Mouse (Mus musculus) embryonic facial prominence, embryonic 10.5 days (tissue): ENCODE data around the gene Mlycd. TPM values are rescaled to one million over a fixed set of nuclear protein-coding genes. Genes with fewer than 3 reads are reported as not detected.

Experiments used
- DNase-seq: peaks from one replicate; pipeline ENCODE4 v3.0.0-alpha.2; 2017; ENCODE audit warnings: low spot score
- H3K27ac ChIP-seq: fragments of 300-500 bp; sonication (generic); replicated peaks from 2 replicates; pipeline ENCODE4 v1.5.1; 2016; ENCODE audit warnings: mild to moderate bottlenecking
- H3K27me3 ChIP-seq: fragments of 300-500 bp; sonication (generic); replicated peaks from 2 replicates; pipeline ENCODE4 v1.6.1; 2016; ENCODE audit warnings: low read depth, mild to moderate bottlenecking; ENCODE audit not compliant: poor library complexity, severe bottlenecking
- H3K36me3 ChIP-seq: fragments of 300-500 bp; sonication (generic); replicated peaks from 2 replicates; pipeline ENCODE4 v1.6.1; 2016; ENCODE audit warnings: mild to moderate bottlenecking, moderate library complexity
- H3K4me1 ChIP-seq: fragments of 300-500 bp; sonication (generic); 2 replicates; pipeline ENCODE4 v1.6.1; 2016
- H3K4me3 ChIP-seq: fragments of 300-500 bp; sonication (generic); 2 replicates; pipeline ENCODE4 v1.5.1; 2016; ENCODE audit warnings: mild to moderate bottlenecking, moderate library complexity
- H3K9me3 ChIP-seq: fragments of 300-500 bp; sonication (generic); 2 replicates; pipeline ENCODE4 v1.6.1; 2016; ENCODE audit warnings: mild to moderate bottlenecking
- WGBS: fragments of 180-500 bp; shearing (Covaris S2); methylation state at CpG from one replicate; pipeline ENCODE4 v1.1.7; 2016; 5-methylcytosine and 5-hydroxymethylcytosine counted together
- polyA plus RNA-seq: library from polyadenylated mRNA; unstranded; fragments of >200 nt; fragmentation: Nextera tagmentation; extraction: Ambion mirVana; gene quantifications from 2 replicates; pipeline ENCODE4 v1.2.1, GENCODE M21; 2016

Gene Mlycd
- polyA plus RNA-seq, 1 experiment from 2014 or later: 7.6 TPM

GRCm38 (mm10) chr8:119380619-119381018 lies 14.1 kb upstream of the Mlycd start:
- Histone ChIP-seq H3K4me3 (no peak overlapping the region), H3K27me3 (0 out of 2 replicates have a peak, but pooled peaks cover 3% of the 10 kb centered on the region), H3K36me3 (no peaks in the 10 kb centered on the region), H3K27ac (no peak overlapping the region), H3K9me3 (no peaks in the 10 kb centered on the region), H3K4me1 (no peaks in the 10 kb centered on the region)
- 36% methylated on average over 4 of the region's 4 CpGs for WGBS
- peak; percentile 41 for DNase-seq

- peak; percentile 61 for DNase-seq
- Histone ChIP-seq H3K4me3 (no peak overlapping the region), H3K9me3 (no peaks in the 10 kb centered on the region), H3K27ac (no peak overlapping the region), H3K36me3 (no peaks in the 10 kb centered on the region), H3K4me1 (no peaks in the 10 kb centered on the region), H3K27me3 (0 out of 2 replicates have a peak, but pooled peaks cover 3% of the 10 kb centered on the region)
- 28% methylated on average over 10 of the region's 10 CpGs for WGBS
Measured at GRCm38 (mm10) chr8:119384478-119384877, 10.2 kb upstream of the Mlycd start.

- Histone ChIP-seq H3K4me1 (no peaks in the 10 kb centered on the region), H3K36me3 (no peaks in the 10 kb centered on the region), H3K9me3 (no peaks in the 10 kb centered on the region), H3K27ac (no peak overlapping the region), H3K27me3 (0 out of 2 replicates have a peak, but pooled peaks cover 3% of the 10 kb centered on the region), H3K4me3 (no peak overlapping the region)
- DNase-seq: no peak
- 81% methylated on average over 6 of the region's 6 CpGs for WGBS
Measured at GRCm38 (mm10) chr8:119385854-119386253, 8.8 kb upstream of the Mlycd start.

- no peaks in the 10 kb centered on the region for H3K9me3 ChIP-seq
- DNase-seq: no peak
- WGBS: 79% methylated on average over 6 of the region's 6 CpGs
- no peak overlapping the region for H3K4me3 ChIP-seq
- no peaks in the 10 kb centered on the region for H3K4me1 ChIP-seq
- H3K36me3 ChIP-seq: no peaks in the 10 kb centered on the region
- H3K27ac ChIP-seq: no peak overlapping the region
- 0 out of 2 replicates have a peak, but pooled peaks cover 3% of the 10 kb centered on the region for H3K27me3 ChIP-seq
Measured at GRCm38 (mm10) chr8:119386988-119387387, 7.7 kb upstream of the Mlycd start.

- DNase-seq: no peak
- Histone ChIP-seq H3K27ac (peak overlapping the region; percentile 84), H3K4me1 (peaks cover 23% of the 10 kb centered on the region), H3K36me3 (0 out of 2 replicates have a peak, but pooled peaks cover 4% of the 10 kb centered on the region), H3K9me3 (no peaks in the 10 kb centered on the region), H3K4me3 (peak overlapping the region; percentile 86), H3K27me3 (peaks cover 17% of the 10 kb centered on the region)
- WGBS: 76% methylated on average over 9 of the region's 9 CpGs
Measured at GRCm38 (mm10) chr8:119394097-119394496, 581 bp upstream of the Mlycd start.

- peaks cover 26% of the 10 kb centered on the region for H3K4me1 ChIP-seq
- DNase-seq: no peak
- WGBS: 6% methylated on average over 83 of the region's 83 CpGs
- peak overlapping the region; percentile 86 for H3K4me3 ChIP-seq
- no peaks in the 10 kb centered on the region for H3K9me3 ChIP-seq
- 0 out of 2 replicates have a peak, but pooled peaks cover 4% of the 10 kb centered on the region for H3K36me3 ChIP-seq
- H3K27ac ChIP-seq: peak overlapping the region; percentile 84
- peaks cover 21% of the 10 kb centered on the region for H3K27me3 ChIP-seq
Measured at GRCm38 (mm10) chr8:119395072-119395950, 633 bp downstream of the Mlycd start.

GRCm38 (mm10) chr8:119398558-119398957 lies 3.9 kb downstream of the Mlycd start:
- 85% methylated on average over 9 of the region's 9 CpGs for WGBS
- Histone ChIP-seq H3K4me1 (peaks cover 29% of the 10 kb centered on the region), H3K9me3 (no peaks in the 10 kb centered on the region), H3K27ac (no peak overlapping the region), H3K36me3 (peaks cover 4% of the 10 kb centered on the region; the same call in 1 of the 2 replicates), H3K27me3 (peaks cover 21% of the 10 kb centered on the region), H3K4me3 (no peak overlapping the region)
- no peak for DNase-seq

GRCm38 (mm10) chr8:119399255-119399654 lies 4.6 kb downstream of the Mlycd start:
- no peak for DNase-seq
- H3K4me3 ChIP-seq: no peak overlapping the region
- no peaks in the 10 kb centered on the region for H3K9me3 ChIP-seq
- H3K27ac ChIP-seq: no peak overlapping the region
- 82% methylated on average over 6 of the region's 6 CpGs for WGBS
- peaks cover 21% of the 10 kb centered on the region for H3K27me3 ChIP-seq
- H3K4me1 ChIP-seq: peaks cover 27% of the 10 kb centered on the region
- peaks cover 4% of the 10 kb centered on the region; the same call in 1 of the 2 replicates for H3K36me3 ChIP-seq

- Histone ChIP-seq H3K27me3 (peaks cover 20% of the 10 kb centered on the region), H3K4me1 (peaks cover 18% of the 10 kb centered on the region), H3K9me3 (no peaks in the 10 kb centered on the region), H3K4me3 (no peak overlapping the region), H3K27ac (no peak overlapping the region), H3K36me3 (peaks cover 13% of the 10 kb centered on the region)
- WGBS: 86% methylated on average over 9 of the region's 9 CpGs
- DNase-seq: no peak
Measured at GRCm38 (mm10) chr8:119400122-119400671, 5.5 kb downstream of the Mlycd start.

GRCm38 (mm10) chr8:119400904-119401303 lies 6.2 kb downstream of the Mlycd start:
- no peak for DNase-seq
- Histone ChIP-seq H3K27ac (no peak overlapping the region), H3K4me1 (peaks cover 11% of the 10 kb centered on the region), H3K36me3 (peaks cover 15% of the 10 kb centered on the region), H3K9me3 (no peaks in the 10 kb centered on the region), H3K27me3 (peaks cover 13% of the 10 kb centered on the region), H3K4me3 (no peak overlapping the region)
- WGBS: 81% methylated on average over 3 of the region's 3 CpGs

GRCm38 (mm10) chr8:119403912-119404311 lies 9.2 kb downstream of the Mlycd start:
- DNase-seq: no peak
- Histone ChIP-seq H3K36me3 (peaks cover 27% of the 10 kb centered on the region), H3K4me3 (no peak overlapping the region), H3K4me1 (peaks cover 8% of the 10 kb centered on the region; the same call in 1 of the 2 replicates), H3K27me3 (0 out of 2 replicates have a peak, but pooled peaks cover 4% of the 10 kb centered on the region), H3K27ac (no peak overlapping the region), H3K9me3 (no peaks in the 10 kb centered on the region)
- 67% methylated on average over 10 of the region's 10 CpGs for WGBS

- 0 out of 2 replicates have a peak, but pooled peaks cover 3% of the 10 kb centered on the region for H3K4me1 ChIP-seq
- H3K27ac ChIP-seq: no peak overlapping the region
- H3K27me3 ChIP-seq: no peaks in the 10 kb centered on the region
- DNase-seq: no peak
- no peak overlapping the region for H3K4me3 ChIP-seq
- no peaks in the 10 kb centered on the region for H3K9me3 ChIP-seq
- 92% methylated on average over 5 of the region's 5 CpGs for WGBS
- peaks cover 34% of the 10 kb centered on the region for H3K36me3 ChIP-seq
Measured at GRCm38 (mm10) chr8:119404648-119405047, 10.0 kb downstream of the Mlycd start.
